Mouse (Mus musculus) neural tube, embryonic 15.5 days (tissue): ENCODE data around the gene Pik3c2g. TPM values are rescaled to one million over a fixed set of nuclear protein-coding genes. Genes with fewer than 3 reads are reported as not detected.

Experiments used
- ATAC-seq: fragments of 200-750 bp; cut with Nextera tagmentation; 2 replicates; pipeline ENCODE4 v1.8.0; 2017; ENCODE audit warnings: mild to moderate bottlenecking, moderate TSS enrichment, moderate library complexity; ENCODE audit not compliant: low FRiP score
- H3K27ac ChIP-seq: fragments of 300-500 bp; sonication (generic); replicated peaks from 2 replicates; pipeline ENCODE4 v1.5.1; 2015; ENCODE audit warnings: mild to moderate bottlenecking, inconsistent platforms
- H3K27me3 ChIP-seq: fragments of 300-500 bp; sonication (generic); replicated peaks from 2 replicates; pipeline ENCODE4 v1.6.1; 2015; ENCODE audit warnings: inconsistent platforms
- H3K36me3 ChIP-seq: fragments of 300-500 bp; sonication (generic); 2 replicates; pipeline ENCODE4 v1.6.1; 2015; ENCODE audit warnings: inconsistent platforms
- H3K4me1 ChIP-seq: fragments of 300-500 bp; sonication (generic); 2 replicates; pipeline ENCODE4 v1.6.1; 2015; ENCODE audit warnings: inconsistent platforms
- H3K4me2 ChIP-seq: fragments of 300-500 bp; sonication (generic); 2 replicates; pipeline ENCODE4 v1.6.1; 2015; ENCODE audit warnings: inconsistent platforms, mild to moderate bottlenecking, moderate library complexity
- H3K4me3 ChIP-seq: fragments of 300-500 bp; sonication (generic); replicated peaks from 2 replicates; pipeline ENCODE4 v1.5.1; 2015; ENCODE audit warnings: mild to moderate bottlenecking, inconsistent platforms
- H3K9ac ChIP-seq: fragments of 300-500 bp; sonication (generic); replicated peaks from 2 replicates; pipeline ENCODE4 v1.6.1; 2015; ENCODE audit warnings: mild to moderate bottlenecking, inconsistent platforms
- H3K9me3 ChIP-seq: fragments of 300-500 bp; sonication (generic); replicated peaks from 2 replicates; pipeline ENCODE4 v1.6.1; 2016; ENCODE audit warnings: inconsistent platforms
- WGBS: fragments of 180-500 bp; shearing (Covaris S2); methylation state at CpG from one replicate; pipeline ENCODE4 v1.1.7; 2015; ENCODE audit warnings: mixed read lengths; 5-methylcytosine and 5-hydroxymethylcytosine counted together
- polyA plus RNA-seq: library from polyadenylated mRNA; unstranded; fragments of >200 nt; fragmentation: Nextera tagmentation; extraction: Ambion mirVana; gene quantifications from 2 replicates; pipeline ENCODE4 v1.2.1, GENCODE M21; 2015

Gene Pik3c2g
- polyA plus RNA-seq, 1 experiment from 2014 or later = 0.19 TPM

DNA sequence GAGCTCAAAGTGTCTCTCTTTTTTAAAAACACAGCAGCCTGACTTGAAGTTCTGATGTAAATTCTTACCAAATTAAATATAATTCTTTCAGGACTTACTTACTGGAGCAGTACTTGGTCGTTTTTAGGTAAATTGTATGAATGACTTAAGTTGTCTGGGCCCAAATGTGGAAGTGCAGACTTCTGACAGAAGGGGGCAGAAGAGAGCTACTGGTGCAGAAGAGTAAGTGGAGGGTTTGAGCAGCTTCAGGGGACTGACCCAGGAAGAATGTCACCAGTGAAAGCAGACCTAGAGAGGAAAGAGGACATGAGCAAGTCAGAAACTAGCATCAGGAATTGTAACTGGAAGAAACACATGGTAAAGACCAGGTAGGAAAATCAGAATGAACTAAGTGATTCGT, 193.0 kb downstream of the Pik3c2g start:
- no peak overlapping the region for H3K27ac ChIP-seq
- no peak overlapping the region for H3K9ac ChIP-seq
- H3K27me3 ChIP-seq = no peaks in the 10 kb centered on the region
- H3K4me3 ChIP-seq = no peak overlapping the region
- H3K4me1 ChIP-seq = no peaks in the 10 kb centered on the region
- no peaks in the 10 kb centered on the region for H3K9me3 ChIP-seq
- no peak overlapping the region for H3K4me2 ChIP-seq
- no peak for ATAC-seq
- 78% methylated on average over 2 of the region's 2 CpGs for WGBS
- no peaks in the 10 kb centered on the region for H3K36me3 ChIP-seq

DNA sequence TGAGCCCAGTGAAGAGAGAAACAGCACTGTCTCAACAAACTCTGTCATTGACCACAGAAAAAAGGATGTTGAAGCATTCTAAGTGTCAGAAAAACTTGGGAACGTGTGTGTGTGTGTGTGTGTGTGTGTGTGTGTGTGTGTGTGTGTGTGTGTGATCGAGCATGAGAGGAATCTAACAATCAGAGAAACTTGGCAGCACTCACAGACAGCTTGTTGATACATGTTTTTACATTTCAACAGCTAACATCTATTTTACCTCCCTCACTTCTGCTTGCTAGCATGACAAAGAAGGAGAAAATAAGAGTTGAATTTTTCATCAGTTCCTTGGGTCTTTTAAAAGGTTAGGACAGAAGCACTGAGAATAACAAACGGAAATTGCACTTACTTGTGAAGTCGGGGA, 202.5 kb downstream of the Pik3c2g start:
- Histone ChIP-seq H3K4me1 (no peaks in the 10 kb centered on the region), H3K27me3 (no peaks in the 10 kb centered on the region), H3K36me3 (no peaks in the 10 kb centered on the region), H3K4me3 (no peak overlapping the region), H3K9ac (no peak overlapping the region), H3K9me3 (no peaks in the 10 kb centered on the region), H3K4me2 (no peak overlapping the region), H3K27ac (no peak overlapping the region)
- WGBS = 76% methylated on average over 4 of the region's 4 CpGs
- no peak for ATAC-seq

DNA sequence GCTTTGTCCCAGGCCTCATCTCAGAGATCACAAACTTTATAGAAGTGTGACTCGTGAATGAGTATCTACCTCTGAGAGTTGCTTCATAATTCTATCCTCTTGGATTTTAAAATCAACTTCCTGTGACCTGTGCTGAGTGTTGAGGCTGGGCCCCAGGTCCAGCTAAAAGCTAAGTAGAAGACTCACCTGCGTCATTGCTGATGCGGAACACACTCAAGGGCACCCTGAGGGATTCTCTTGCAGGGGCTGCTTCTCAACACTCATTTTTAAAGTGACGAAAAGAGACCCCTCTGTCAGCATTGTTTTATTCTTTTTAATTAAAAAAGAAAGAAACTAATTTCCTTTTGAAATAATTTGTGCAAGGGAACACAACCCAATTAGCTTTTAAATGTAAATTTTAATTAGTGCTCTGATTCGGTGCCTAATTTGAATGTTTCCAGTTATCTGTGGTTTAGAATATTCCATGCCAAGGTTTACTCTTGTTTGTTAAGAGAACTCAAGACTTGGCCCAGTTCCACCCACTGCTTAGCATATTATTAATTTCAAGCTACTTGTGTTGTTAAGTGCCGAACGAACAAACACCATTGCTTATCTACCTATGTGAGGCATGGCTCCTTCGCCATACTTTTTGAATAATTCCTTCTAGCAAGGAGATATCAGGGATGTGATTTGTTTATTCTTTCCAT, 212.7 kb downstream of the Pik3c2g start:
- H3K36me3 ChIP-seq = no peaks in the 10 kb centered on the region
- H3K9me3 ChIP-seq = no peaks in the 10 kb centered on the region
- H3K27me3 ChIP-seq = no peaks in the 10 kb centered on the region
- H3K4me1 ChIP-seq = peaks cover 6% of the 10 kb centered on the region; the same call in 1 of the 2 replicates
- no peak overlapping the region for H3K27ac ChIP-seq
- no peak overlapping the region for H3K4me3 ChIP-seq
- no peak overlapping the region for H3K4me2 ChIP-seq
- H3K9ac ChIP-seq = no peak overlapping the region
- ATAC-seq = no peak; the same call in 1 of the 2 replicates
- 57% methylated on average over 8 of the region's 8 CpGs for WGBS

DNA sequence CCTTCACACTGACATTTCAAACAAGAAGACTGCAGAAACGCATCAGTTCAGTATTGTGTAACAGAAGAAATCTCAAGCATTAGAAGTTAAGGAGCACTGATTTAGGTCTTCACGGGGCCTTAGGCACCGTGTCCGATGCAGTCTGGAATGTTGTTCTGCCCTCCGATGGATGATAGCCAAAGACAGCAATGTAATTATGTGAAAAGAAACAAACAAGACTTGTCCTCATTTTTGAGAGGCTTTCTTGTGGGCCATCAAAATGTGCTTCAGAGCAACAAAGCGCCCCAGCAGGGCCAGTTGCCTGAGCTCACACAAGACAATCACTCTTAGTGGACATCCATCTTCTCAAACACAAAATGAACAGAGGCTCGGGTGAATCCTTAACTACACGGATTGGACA, 234.9 kb downstream of the Pik3c2g start:
- ATAC-seq = no peak
- 66% methylated on average over 8 of the region's 8 CpGs for WGBS
- H3K4me1 ChIP-seq = no peaks in the 10 kb centered on the region

DNA sequence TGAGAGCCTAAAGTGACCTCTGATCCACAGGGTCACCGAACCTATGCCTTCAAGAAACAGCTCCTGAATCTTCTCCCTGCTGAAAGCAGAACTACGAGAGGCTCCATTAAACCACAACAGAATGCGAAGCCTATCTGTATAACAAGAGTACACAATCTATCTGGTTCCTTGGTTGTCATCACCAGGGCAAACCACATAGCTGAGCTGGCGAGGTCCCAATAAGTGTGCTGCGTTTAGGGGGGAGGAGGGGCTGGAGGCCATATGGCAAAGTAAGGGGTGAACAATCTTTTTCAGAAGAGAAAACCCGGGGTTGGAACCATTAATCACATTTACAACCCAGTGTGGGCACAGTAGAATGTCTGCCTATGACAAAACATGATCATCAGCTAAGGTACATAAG, 251.2 kb downstream of the Pik3c2g start:
- H3K27me3 ChIP-seq = no peaks in the 10 kb centered on the region
- H3K4me1 ChIP-seq = no peaks in the 10 kb centered on the region
- H3K9ac ChIP-seq = no peak overlapping the region
- no peaks in the 10 kb centered on the region for H3K36me3 ChIP-seq
- ATAC-seq = no peak
- no peaks in the 10 kb centered on the region for H3K9me3 ChIP-seq
- no peak overlapping the region for H3K4me2 ChIP-seq
- no peak overlapping the region for H3K4me3 ChIP-seq
- 76% methylated on average over 6 of the region's 6 CpGs for WGBS
- no peak overlapping the region for H3K27ac ChIP-seq

More for the DNA sequence above, 234.9 kb downstream of the Pik3c2g start:
- Histone ChIP-seq H3K27me3 (no peaks in the 10 kb centered on the region), H3K27ac (no peak overlapping the region), H3K9me3 (no peaks in the 10 kb centered on the region), H3K4me3 (no peak overlapping the region), H3K4me2 (no peak overlapping the region), H3K9ac (no peak overlapping the region), H3K36me3 (no peaks in the 10 kb centered on the region)

DNA sequence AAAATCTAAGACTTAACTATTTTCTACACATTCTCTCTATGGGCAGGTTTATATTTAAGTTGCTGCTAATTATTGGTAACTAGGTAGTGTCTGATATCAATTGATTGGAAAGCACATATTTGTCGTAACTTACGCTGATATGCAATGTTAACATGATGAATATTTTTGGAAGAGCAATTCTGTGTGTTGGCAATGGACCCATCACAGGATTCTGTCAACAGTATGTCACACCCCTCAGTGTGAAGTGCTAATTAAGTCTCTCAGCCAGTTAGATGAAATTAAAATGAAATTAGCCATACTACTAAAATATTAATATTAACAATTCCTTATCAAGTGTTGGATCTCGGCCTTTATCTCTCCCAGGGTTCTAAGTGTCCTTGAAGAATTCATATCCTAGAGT, 251.7 kb downstream of the Pik3c2g start:
- Histone ChIP-seq H3K27me3 (no peaks in the 10 kb centered on the region), H3K4me3 (no peak overlapping the region), H3K9me3 (no peaks in the 10 kb centered on the region), H3K4me1 (no peaks in the 10 kb centered on the region), H3K4me2 (no peak overlapping the region), H3K36me3 (no peaks in the 10 kb centered on the region), H3K27ac (no peak overlapping the region), H3K9ac (no peak overlapping the region)
- WGBS = 86% methylated on average over 3 of the region's 3 CpGs
- ATAC-seq = no peak

DNA sequence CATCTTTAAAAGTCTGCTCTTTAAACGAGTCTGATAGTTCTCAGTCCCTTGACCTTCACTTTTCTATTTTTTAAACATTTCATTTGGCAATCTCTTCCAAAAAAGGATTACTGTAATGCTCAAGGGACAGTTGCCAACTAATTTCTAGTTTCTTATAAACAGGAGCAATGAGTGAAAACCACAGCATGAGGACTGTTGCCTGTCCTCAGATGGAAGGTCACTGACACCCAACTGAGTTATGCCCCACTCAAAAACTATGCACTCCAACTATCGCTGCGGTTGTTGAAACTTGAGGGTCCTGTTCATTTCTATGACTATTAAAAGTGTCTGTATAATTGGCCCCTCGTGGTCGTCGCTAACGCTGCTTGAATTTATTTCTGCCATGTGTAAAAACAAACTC, 252.9 kb downstream of the Pik3c2g start:
- H3K27me3 ChIP-seq = no peaks in the 10 kb centered on the region
- H3K4me3 ChIP-seq = no peak overlapping the region
- no peak for ATAC-seq
- no peaks in the 10 kb centered on the region for H3K36me3 ChIP-seq
- H3K9me3 ChIP-seq = no peaks in the 10 kb centered on the region
- WGBS = 77% methylated on average over 7 of the region's 7 CpGs
- H3K4me1 ChIP-seq = no peaks in the 10 kb centered on the region
- H3K27ac ChIP-seq = no peak overlapping the region
- no peak overlapping the region for H3K4me2 ChIP-seq
- H3K9ac ChIP-seq = no peak overlapping the region

DNA sequence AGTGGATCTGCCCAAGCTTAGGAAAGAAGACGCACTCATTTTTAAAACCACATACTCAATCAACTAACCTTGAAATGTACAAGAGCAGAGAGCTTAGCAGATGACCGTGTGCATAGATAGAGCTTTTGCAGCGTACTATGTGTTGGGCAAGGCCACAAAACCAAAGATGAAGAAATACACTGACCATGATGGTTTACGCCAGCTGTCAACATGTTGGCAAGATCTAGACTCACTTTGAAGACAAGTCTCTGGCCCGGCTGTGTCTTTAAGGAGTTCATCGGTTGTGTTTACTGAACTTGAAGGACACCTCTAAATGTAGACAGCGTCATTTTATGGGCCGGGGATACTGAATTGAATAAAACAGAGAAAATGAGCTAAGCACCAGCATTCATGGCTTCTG, 254.3 kb downstream of the Pik3c2g start:
- Histone ChIP-seq H3K27me3 (no peaks in the 10 kb centered on the region), H3K27ac (no peak overlapping the region), H3K36me3 (no peaks in the 10 kb centered on the region), H3K4me3 (no peak overlapping the region), H3K9ac (no peak overlapping the region), H3K9me3 (no peaks in the 10 kb centered on the region), H3K4me1 (no peaks in the 10 kb centered on the region), H3K4me2 (no peak overlapping the region)
- no peak for ATAC-seq
- 97% methylated on average over 8 of the region's 8 CpGs for WGBS

DNA sequence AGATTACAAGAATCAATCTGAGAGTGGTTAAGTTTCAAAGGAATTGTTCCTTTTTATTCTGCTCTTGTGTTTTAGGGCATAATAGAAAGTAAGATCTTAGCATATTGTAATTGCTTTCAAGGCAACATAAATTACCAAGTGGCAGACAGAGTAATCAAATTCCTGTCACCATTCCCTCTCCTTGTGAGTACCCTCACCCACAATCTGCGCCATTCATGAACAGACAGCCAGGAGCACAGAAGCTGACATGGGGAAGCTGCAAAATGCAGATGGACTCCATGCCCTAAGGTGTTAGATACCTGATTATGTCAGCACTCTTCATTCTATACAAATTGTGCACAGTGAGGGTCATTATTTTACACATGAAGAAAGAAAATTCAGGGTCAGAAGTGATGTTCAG, 255.6 kb downstream of the Pik3c2g start:
- Histone ChIP-seq H3K27ac (no peak overlapping the region), H3K36me3 (no peaks in the 10 kb centered on the region), H3K9ac (no peak overlapping the region), H3K27me3 (no peaks in the 10 kb centered on the region), H3K9me3 (no peaks in the 10 kb centered on the region), H3K4me1 (no peaks in the 10 kb centered on the region), H3K4me2 (no peak overlapping the region), H3K4me3 (no peak overlapping the region)
- 84% methylated on average over 1 of the region's 1 CpGs for WGBS
- ATAC-seq = no peak

DNA sequence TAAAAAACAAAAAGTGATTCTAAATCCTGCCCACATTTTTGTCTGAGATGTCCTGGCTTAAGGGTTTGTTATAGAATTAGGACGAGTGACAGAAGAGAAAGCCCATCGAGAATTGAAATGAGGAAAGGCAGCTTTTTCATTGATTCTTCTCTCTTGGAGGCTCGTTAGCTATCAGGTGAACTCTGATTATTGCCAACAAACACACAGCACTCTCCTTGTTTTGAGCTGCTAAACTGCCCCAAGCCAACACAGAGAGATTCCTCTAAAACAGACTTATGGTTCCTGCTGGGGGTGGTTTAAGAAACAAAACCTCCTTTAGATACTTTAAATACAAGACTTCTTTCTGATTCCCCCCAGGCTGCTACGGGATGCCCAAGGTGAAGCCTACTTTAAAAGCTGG, 256.5 kb downstream of the Pik3c2g start:
- no peak overlapping the region for H3K27ac ChIP-seq
- H3K4me3 ChIP-seq = no peak overlapping the region
- H3K36me3 ChIP-seq = no peaks in the 10 kb centered on the region
- no peak overlapping the region for H3K4me2 ChIP-seq
- no peak for ATAC-seq
- H3K4me1 ChIP-seq = no peaks in the 10 kb centered on the region
- no peak overlapping the region for H3K9ac ChIP-seq
- H3K9me3 ChIP-seq = no peaks in the 10 kb centered on the region
- H3K27me3 ChIP-seq = no peaks in the 10 kb centered on the region
- 83% methylated on average over 4 of the region's 4 CpGs for WGBS

DNA sequence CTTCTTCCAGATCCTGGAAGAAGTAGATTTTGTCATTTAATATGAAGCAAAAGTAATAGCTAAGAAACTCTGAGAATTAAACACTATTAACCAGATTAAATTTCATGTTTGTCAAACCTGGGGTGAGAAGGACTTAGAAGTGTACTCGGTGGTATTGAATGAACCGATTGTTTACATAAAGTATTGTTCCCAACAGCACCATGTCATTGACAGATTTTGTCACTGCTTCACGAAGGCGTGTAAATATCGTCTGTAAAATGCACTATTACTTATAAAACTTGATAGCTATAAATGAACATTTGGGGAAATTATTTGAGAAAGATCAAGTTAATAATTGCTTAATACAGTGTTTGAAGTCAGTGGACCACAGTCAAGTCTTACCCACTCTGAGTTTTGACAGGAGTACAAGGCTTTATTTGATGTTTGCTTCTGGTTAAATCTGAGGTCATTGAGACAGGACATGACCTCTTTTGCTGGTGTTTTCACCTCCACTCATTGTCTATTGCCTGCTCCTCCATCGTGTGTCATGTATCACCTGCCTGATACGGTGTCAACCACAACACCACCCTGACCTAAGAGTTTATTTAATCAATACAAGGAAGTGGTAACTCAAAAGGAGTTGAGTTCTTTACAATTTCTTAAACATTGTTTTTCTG, 260.0 kb downstream of the Pik3c2g start:
- no peaks in the 10 kb centered on the region for H3K4me1 ChIP-seq
- H3K4me3 ChIP-seq = no peak overlapping the region
- H3K27ac ChIP-seq = no peak overlapping the region
- no peak overlapping the region for H3K4me2 ChIP-seq
- no peak for ATAC-seq
- H3K9me3 ChIP-seq = no peaks in the 10 kb centered on the region
- H3K27me3 ChIP-seq = no peaks in the 10 kb centered on the region
- H3K36me3 ChIP-seq = no peaks in the 10 kb centered on the region
- no peak overlapping the region for H3K9ac ChIP-seq
- 80% methylated on average over 7 of the region's 7 CpGs for WGBS

DNA sequence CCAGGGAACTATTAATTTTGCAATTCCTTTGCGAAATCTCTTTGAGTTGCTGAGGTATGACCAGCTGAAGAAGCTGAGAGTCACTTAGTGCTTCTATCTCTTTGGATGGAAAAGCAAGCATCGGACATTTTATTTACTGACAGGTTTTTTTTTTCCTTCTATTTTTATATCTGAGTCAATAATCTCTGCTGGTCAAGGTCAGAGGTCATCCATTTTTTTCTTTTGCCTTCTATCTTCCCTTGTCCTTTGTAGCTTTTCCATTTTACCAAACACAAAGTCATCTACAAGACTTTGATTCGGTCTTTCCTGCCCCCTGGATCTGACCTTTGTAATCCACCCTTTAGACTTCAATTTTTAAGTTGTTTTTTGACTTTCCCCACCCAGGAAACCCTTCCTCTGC, 262.9 kb downstream of the Pik3c2g start:
- H3K4me1 ChIP-seq = no peaks in the 10 kb centered on the region
- H3K4me2 ChIP-seq = no peak overlapping the region

More for the DNA sequence above, 262.9 kb downstream of the Pik3c2g start:
- Histone ChIP-seq H3K27ac (no peak overlapping the region), H3K9me3 (no peaks in the 10 kb centered on the region), H3K36me3 (no peaks in the 10 kb centered on the region), H3K27me3 (no peaks in the 10 kb centered on the region), H3K9ac (no peak overlapping the region), H3K4me3 (no peak overlapping the region)
- WGBS = 79% methylated on average over 3 of the region's 3 CpGs
- ATAC-seq = no peak
